Mouse (Mus musculus) MEL (cell line): ENCODE measurements around the gene Thbs3.

Experiments
- CHD1 ChIP-seq: IDR thresholded peaks from 2 replicates; pipeline ENCODE4 v1.6.1; 2012; ENCODE audit warnings: low read depth, mild to moderate bottlenecking, inconsistent platforms, low read length, improper control_type of control experiment
- CTCF ChIP-seq, 3 experiments: IDR thresholded peaks in 2 of 3; conservative IDR thresholded peaks in 1 of 3; 2 replicates each; pipeline ENCODE4 v1.5.1; 2011 to 2012; ENCODE audit warnings: low read length in 3 of 3, low read depth in 2 of 3, mild to moderate bottlenecking in 2 of 3, improper control_type of control experiment in 1 of 3, inconsistent platforms in 1 of 3, mixed read lengths in 1 of 3, moderate library complexity in 1 of 3; ENCODE audit not compliant: control insufficient read depth in 1 of 3, insufficient read depth in 1 of 3, poor library complexity in 1 of 3, severe bottlenecking in 1 of 3
- EP300 ChIP-seq, 2 experiments: IDR thresholded peaks; 2 replicates each; pipeline ENCODE4 v1.6.1; 2011; ENCODE audit warnings: improper control_type of control experiment in 2 of 2, low read length in 2 of 2, low read depth in 1 of 2, mild to moderate bottlenecking in 1 of 2
- GABPA ChIP-seq: IDR thresholded peaks from 2 replicates; pipeline ENCODE4 v1.6.1; 2012; ENCODE audit warnings: low read depth, mild to moderate bottlenecking, inconsistent platforms, low read length, improper control_type of control experiment, moderate library complexity
- GATA1 ChIP-seq: IDR thresholded peaks from 2 replicates; pipeline ENCODE4 v1.6.1; 2011; ENCODE audit warnings: low read depth, low read length, improper control_type of control experiment
- MAFK ChIP-seq: IDR thresholded peaks from 2 replicates; pipeline ENCODE4 v1.6.1; 2011; ENCODE audit warnings: low read depth, mild to moderate bottlenecking, low read length, improper control_type of control experiment, borderline replicate concordance
- RAD21 ChIP-seq: IDR thresholded peaks from 2 replicates; pipeline ENCODE4 v1.6.1; 2011; ENCODE audit warnings: mild to moderate bottlenecking, low read depth, low read length, improper control_type of control experiment
- RCOR1 ChIP-seq: IDR thresholded peaks from 2 replicates; pipeline ENCODE4 v1.6.1; 2012; ENCODE audit warnings: low read depth, mild to moderate bottlenecking, inconsistent platforms, low read length, improper control_type of control experiment
- TBP ChIP-seq: IDR thresholded peaks from 2 replicates; pipeline ENCODE4 v1.8.0; 2011; ENCODE audit warnings: low read depth, low read length, improper control_type of control experiment

- TF ChIP-seq CTCF (IDR thresholded peaks at IDR 0.05 in 2 of 3, conservative IDR thresholded peaks at IDR 0.05 in 1 of 3; ENCODE audit: control insufficient read depth in 1 of 3, insufficient read depth in 1 of 3, low read depth in 2 of 3, low read length in 3 of 3, poor library complexity in 1 of 3, severe bottlenecking in 1 of 3) (peak; percentile 45 to 63 (median 45); a peak in 5 of 6 replicates), EP300 (IDR thresholded peaks at IDR 0.05; ENCODE audit: low read depth in 1 of 2, low read length in 2 of 2) (peak; percentile 92), GATA1 (peak; percentile 91), RAD21 (no peak), CHD1 (no peak), MAFK (peak; percentile 70; the same call in 1 of the 2 replicates), RCOR1 (peak; percentile 97), TBP (no peak), GABPA (no peak)
These were observed 18.7 kb downstream of the Thbs3 start for GRCm38 (mm10) chr3:89233562-89234110.
